Mouse (Mus musculus) forebrain, embryonic 14.5 days (tissue): ENCODE data around the gene Slc39a7. TPM values are rescaled to one million over a fixed set of nuclear protein-coding genes. Genes with fewer than 3 reads are reported as not detected.

Source experiments
- ATAC-seq: fragments of 200-750 bp; cut with Nextera tagmentation; 2 replicates; pipeline ENCODE4 v1.8.0; 2017; ENCODE audit warnings: mild to moderate bottlenecking, moderate library complexity
- DNase-seq: peaks from one replicate; pipeline ENCODE4 v3.0.0-alpha.2; 2015; ENCODE audit warnings: low spot score
- H3K27ac ChIP-seq: fragments of 300-500 bp; sonication (generic); 2 replicates; pipeline ENCODE4 v1.5.1; 2014; ENCODE audit warnings: low read depth, mild to moderate bottlenecking, control low read depth, low read length, moderate library complexity
- H3K27me3 ChIP-seq: fragments of 300-500 bp; sonication (generic); replicated peaks from 2 replicates; pipeline ENCODE4 v1.6.1; 2014; ENCODE audit warnings: low read length, control low read depth, mixed read lengths; ENCODE audit not compliant: control insufficient read depth, insufficient read depth
- H3K36me3 ChIP-seq: fragments of 300-500 bp; sonication (generic); 2 replicates; pipeline ENCODE4 v1.6.1; 2014; ENCODE audit warnings: low read length, control low read depth; ENCODE audit not compliant: control insufficient read depth, insufficient read depth
- H3K4me1 ChIP-seq: fragments of 300-500 bp; sonication (generic); 2 replicates; pipeline ENCODE4 v1.6.1; 2014; ENCODE audit warnings: antibody characterized with exemption, low read length, control low read depth; ENCODE audit not compliant: control insufficient read depth, insufficient read depth
- H3K4me2 ChIP-seq: fragments of 300-500 bp; sonication (generic); 2 replicates; pipeline ENCODE4 v1.6.1; 2014; ENCODE audit warnings: mild to moderate bottlenecking, control low read depth, low read length
- H3K4me3 ChIP-seq: fragments of 300-500 bp; sonication (generic); 2 replicates; pipeline ENCODE4 v1.5.1; 2014; ENCODE audit warnings: low read depth, low read length, control low read depth
- H3K9ac ChIP-seq: fragments of 300-500 bp; sonication (generic); 2 replicates; pipeline ENCODE4 v1.6.1; 2014; ENCODE audit warnings: mild to moderate bottlenecking, low read length, control low read depth, moderate library complexity
- H3K9me3 ChIP-seq: fragments of 300-500 bp; sonication (generic); replicated peaks from 2 replicates; pipeline ENCODE4 v1.6.1; 2016; ENCODE audit warnings: low read length, control low read depth, mixed read lengths; ENCODE audit not compliant: control insufficient read depth
- WGBS: fragments of 180-500 bp; shearing (Covaris S2); extraction: QIAGEN DNeasy Blood & Tissue Kit; methylation state at CpG from one replicate; pipeline ENCODE4 v1.1.7; 2014; 5-methylcytosine and 5-hydroxymethylcytosine counted together
- polyA plus RNA-seq: library from polyadenylated mRNA; unstranded; fragments of >200 nt; fragmentation: Nextera tagmentation; extraction: Ambion mirVana; gene quantifications from 2 replicates; pipeline ENCODE4 v1.2.1, GENCODE M21; 2014

The Slc39a7 gene
- polyA plus RNA-seq, 1 experiment from 2014 or later: 78.3 TPM

- Histone ChIP-seq H3K36me3 (peaks cover 26% of the 10 kb centered on the region), H3K4me3 (peak within 1 kb of the TSS; percentile 64), H3K9ac (peak within 1 kb of the TSS; percentile 78), H3K27me3 (no peaks in the 10 kb centered on the region), H3K4me2 (peak within 1 kb of the TSS; percentile 95), H3K27ac (peak within 1 kb of the TSS; percentile 98), H3K4me1 (peaks cover 41% of the 10 kb centered on the region), H3K9me3 (no peaks in the 10 kb centered on the region)
- DNase-seq (peak; percentile 95), ATAC-seq (peak; percentile 72)
- WGBS: under 1% methylated on average over 48 of the region's 49 CpGs
These were observed 3.7 kb downstream of the Slc39a7 start, which contains the start of gene H2-Ke6 for GRCm38 (mm10) chr17:34027656-34028223. Gene H2-Ke6 (minus strand): TSS chr17:34028060.

DNA sequence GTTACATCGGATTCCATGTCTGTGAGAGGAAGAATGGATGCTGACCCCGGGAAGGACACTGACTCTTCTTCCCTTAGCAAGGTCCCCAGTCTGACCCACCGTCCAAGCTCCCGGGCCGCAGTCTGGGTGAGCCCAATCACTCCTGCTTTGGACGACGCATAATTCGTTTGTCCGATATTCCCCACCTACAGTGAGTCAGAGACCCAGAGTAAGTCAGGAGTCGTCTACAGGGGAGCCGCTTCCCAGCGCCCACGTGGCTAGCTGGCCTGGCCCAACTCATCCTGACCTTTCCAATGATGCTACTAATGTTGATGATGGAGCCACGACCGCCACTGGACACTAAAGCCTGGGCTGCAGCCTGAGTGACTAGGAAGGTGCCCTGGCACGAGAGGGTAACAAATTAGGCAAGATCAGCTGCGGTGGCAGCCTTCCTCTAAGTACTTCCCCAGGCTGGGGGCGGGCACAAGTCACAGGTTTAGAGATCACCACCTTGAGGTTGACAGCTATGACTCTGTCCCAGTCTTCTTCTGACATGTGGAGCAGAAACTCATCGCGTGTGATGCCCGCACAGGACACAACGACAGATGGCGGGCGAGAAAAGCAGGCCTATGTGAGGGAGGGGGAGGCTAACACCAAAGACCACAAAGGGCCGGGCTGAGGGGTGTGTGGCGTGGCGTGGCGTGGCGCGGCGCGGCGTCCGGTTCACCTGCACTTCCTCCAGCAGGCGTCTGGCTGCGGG lies 4.4 kb downstream of the Slc39a7 start:
- 3% methylated on average over 36 of the region's 36 CpGs for WGBS
- Histone ChIP-seq H3K9me3 (no peaks in the 10 kb centered on the region), H3K36me3 (peaks cover 32% of the 10 kb centered on the region), H3K4me2 (peak overlapping the region; percentile 95), H3K27me3 (no peaks in the 10 kb centered on the region), H3K4me1 (peaks cover 38% of the 10 kb centered on the region), H3K9ac (peak overlapping the region; percentile 78), H3K4me3 (peak overlapping the region; percentile 64), H3K27ac (peak overlapping the region; percentile 98)
- ATAC-seq (no peak), DNase-seq (no peak)

DNA sequence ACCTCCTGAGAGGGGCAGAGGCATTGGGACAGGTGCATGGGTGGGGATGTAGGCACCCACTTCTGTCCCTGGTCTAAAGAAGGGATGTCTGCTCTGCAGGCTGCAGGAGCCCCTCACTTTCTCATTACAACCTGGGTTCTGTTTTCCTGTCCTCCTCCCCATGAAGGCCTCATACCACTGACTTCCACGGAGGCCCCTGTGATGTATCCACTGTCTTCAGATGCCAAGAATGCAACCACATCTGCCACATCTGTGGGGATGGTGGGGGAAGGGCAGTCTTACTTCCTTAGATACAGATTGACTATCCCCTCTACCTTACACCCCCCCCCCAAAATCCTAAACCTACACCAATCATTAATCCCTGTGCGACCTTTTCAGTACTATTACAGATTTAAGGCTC lies 5.3 kb downstream of the Slc39a7 start:
- H3K4me3 ChIP-seq: peak overlapping the region; percentile 76
- no peak for DNase-seq
- ATAC-seq: no peak
- H3K9ac ChIP-seq: peak overlapping the region; percentile 78
- H3K27me3 ChIP-seq: no peaks in the 10 kb centered on the region
- WGBS: 8% methylated on average over 2 of the region's 2 CpGs
- H3K9me3 ChIP-seq: no peaks in the 10 kb centered on the region
- peak overlapping the region; percentile 98 for H3K27ac ChIP-seq
- H3K4me2 ChIP-seq: peak overlapping the region; percentile 95
- H3K36me3 ChIP-seq: peaks cover 39% of the 10 kb centered on the region
- H3K4me1 ChIP-seq: peaks cover 38% of the 10 kb centered on the region

DNA sequence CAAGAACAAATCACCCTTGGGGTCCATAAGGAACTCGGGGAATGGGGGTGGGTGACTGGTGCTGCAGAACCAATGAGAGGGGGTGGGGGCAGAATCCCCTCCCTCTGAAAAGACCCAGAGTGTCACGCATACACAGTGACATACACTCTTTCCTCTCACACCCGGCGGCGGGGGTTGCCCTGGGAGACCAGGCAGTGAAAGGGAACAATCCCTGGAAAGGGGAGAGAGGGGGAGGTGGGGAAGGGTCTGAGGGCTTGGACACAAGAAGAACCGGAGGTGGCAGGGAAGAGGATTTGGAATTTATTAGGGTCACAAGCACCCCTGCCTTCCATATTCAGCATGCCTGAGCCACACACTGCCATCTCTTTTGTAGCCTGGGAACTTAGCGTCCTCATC lies 5.7 kb downstream of the Slc39a7 start:
- H3K27me3 ChIP-seq: no peaks in the 10 kb centered on the region
- H3K4me3 ChIP-seq: peak overlapping the region; percentile 76
- H3K4me1 ChIP-seq: peaks cover 36% of the 10 kb centered on the region
- peaks cover 44% of the 10 kb centered on the region for H3K36me3 ChIP-seq
- WGBS: 2% methylated on average over 7 of the region's 7 CpGs
- DNase-seq (peak; percentile 84), ATAC-seq (peak; percentile 18)
- H3K9me3 ChIP-seq: no peaks in the 10 kb centered on the region
- peak overlapping the region; percentile 98 for H3K27ac ChIP-seq
- H3K4me2 ChIP-seq: peak overlapping the region; percentile 95
- H3K9ac ChIP-seq: peak overlapping the region; percentile 97

DNA sequence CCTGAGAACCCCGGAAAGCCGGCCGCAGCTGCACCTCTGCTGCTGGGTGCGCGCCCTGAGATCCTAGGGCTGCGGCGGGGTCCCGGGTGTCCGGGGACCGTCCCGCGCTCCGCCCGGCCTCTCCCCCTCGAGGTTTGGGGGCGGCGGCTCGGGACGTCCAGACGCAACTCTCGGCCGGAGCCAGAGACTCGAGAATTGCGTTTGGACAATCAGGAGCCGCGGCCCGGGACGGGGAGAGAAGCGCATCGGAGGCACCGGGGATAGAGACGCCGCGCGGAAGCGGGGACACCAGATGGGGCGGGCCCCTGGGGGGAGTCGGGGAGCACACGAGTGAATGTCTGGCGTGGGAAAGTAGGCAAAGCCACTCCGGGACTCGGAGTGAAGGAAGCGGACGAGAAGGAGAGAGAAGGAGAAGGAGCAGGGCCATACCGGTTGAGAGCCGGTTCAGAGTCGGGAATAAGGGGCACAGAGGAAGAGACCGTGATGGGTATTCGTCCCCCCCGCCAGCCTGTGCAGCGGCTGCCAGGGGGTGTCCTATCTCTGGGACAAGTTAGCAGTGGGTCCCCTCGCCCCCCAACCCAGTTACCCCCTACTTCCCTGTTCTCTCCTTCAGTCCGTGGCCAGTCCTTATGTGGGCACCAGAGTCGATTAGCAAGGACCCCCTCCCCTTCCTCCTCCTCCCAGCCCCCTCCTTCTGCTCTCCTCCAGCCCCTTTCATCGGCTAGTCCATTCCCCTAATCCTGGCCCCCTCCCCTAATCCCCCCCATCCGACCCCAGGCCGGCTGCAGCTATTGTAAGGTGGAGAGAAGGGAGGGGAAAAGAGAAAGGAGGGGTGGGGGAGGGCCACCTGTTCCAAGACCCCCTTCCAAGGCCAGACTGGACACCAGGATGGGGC lies 6.4 kb downstream of the Slc39a7 start:
- Histone ChIP-seq H3K9me3 (no peaks in the 10 kb centered on the region), H3K9ac (peak overlapping the region; percentile 97), H3K4me2 (peak overlapping the region; percentile 95), H3K27ac (peak overlapping the region; percentile 98), H3K4me3 (peak overlapping the region; percentile 76), H3K36me3 (peaks cover 46% of the 10 kb centered on the region), H3K27me3 (no peaks in the 10 kb centered on the region), H3K4me1 (peaks cover 29% of the 10 kb centered on the region)
- ATAC-seq (peak; percentile 16), DNase-seq (peak; percentile 73)
- under 1% methylated on average over 50 of the region's 57 CpGs for WGBS

- Histone ChIP-seq H3K36me3 (peaks cover 39% of the 10 kb centered on the region), H3K9ac (peak within 1 kb of the TSS; percentile 97), H3K4me1 (peaks cover 25% of the 10 kb centered on the region), H3K9me3 (no peaks in the 10 kb centered on the region), H3K27ac (peak within 1 kb of the TSS; percentile 98), H3K4me3 (peak within 1 kb of the TSS; percentile 76), H3K4me2 (peak within 1 kb of the TSS; percentile 95), H3K27me3 (no peaks in the 10 kb centered on the region)
- peak; percentile 95 for DNase-seq
- WGBS: 1% methylated on average over 47 of the region's 58 CpGs
- peak; percentile 73 for ATAC-seq
These were observed 7.1 kb downstream of the Slc39a7 start, which contains the start of gene Ring1 for GRCm38 (mm10) chr17:34024317-34024821. Gene Ring1 (minus strand): TSS chr17:34024680.

DNA sequence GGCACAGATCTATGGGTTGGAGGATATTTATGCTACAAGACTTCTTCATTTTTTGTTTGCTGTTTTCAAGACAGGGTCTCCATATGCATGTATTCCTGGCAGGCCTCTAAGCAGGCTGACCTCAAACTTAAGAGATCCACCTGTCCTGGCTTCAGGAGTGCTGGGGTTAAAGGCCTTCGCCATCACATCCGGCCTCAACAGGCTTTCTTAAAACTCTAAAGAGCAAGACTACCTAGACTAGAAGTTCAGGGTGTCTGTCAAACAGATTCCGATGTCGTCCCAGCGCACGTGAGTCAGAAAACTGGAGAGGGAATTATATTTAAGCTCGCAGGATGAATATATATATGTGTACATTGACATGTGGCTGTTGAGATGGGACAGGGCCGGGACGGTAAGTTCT lies 7.8 kb downstream of the Slc39a7 start:
- ATAC-seq: no peak
- no peak for DNase-seq
- Histone ChIP-seq H3K36me3 (peaks cover 32% of the 10 kb centered on the region), H3K9ac (peak overlapping the region; percentile 97), H3K4me1 (peaks cover 25% of the 10 kb centered on the region), H3K27me3 (no peaks in the 10 kb centered on the region), H3K4me3 (peak overlapping the region; percentile 76), H3K27ac (peak overlapping the region; percentile 98), H3K4me2 (peak overlapping the region; percentile 95), H3K9me3 (no peaks in the 10 kb centered on the region)
- 65% methylated on average over 9 of the region's 9 CpGs for WGBS

DNA sequence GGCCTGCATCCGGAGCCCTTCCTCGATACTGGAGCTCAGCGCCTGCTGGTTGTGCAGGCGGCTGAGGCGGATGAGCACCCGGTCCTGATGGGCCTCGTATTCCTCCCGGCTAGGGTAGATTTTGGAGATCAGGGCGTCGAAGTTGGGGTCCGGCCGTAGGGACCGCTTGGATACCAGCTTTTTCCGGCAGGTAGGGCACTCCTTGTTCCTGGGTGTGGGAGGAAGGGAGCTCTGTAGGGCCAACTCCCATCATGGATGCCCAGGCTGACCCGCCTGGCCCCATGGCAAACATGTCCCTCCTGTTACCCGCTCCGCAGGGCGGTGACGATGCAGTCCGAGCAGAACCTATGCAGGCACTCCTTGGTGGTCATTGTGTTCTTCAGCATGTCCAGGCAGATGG lies 8.5 kb downstream of the Slc39a7 start:
- no peak overlapping the region for H3K4me2 ChIP-seq
- no peak for ATAC-seq
- no peak overlapping the region for H3K4me3 ChIP-seq
- H3K9ac ChIP-seq: no peak overlapping the region
- no peak for DNase-seq
- peaks cover 18% of the 10 kb centered on the region for H3K4me1 ChIP-seq
- WGBS: 97% methylated on average over 20 of the region's 20 CpGs
- H3K27ac ChIP-seq: no peak overlapping the region
- peaks cover 26% of the 10 kb centered on the region for H3K36me3 ChIP-seq
- H3K27me3 ChIP-seq: no peaks in the 10 kb centered on the region
- no peaks in the 10 kb centered on the region for H3K9me3 ChIP-seq
